Mouse (Mus musculus) brain, adult 2 months (tissue): ENCODE results near the gene Prss16.

Source experiments
- DNase-seq: peaks from one replicate; pipeline ENCODE4 v3.0.0; 2011; ENCODE audit warnings: low read depth, low spot score

Gene Prss16

DNA sequence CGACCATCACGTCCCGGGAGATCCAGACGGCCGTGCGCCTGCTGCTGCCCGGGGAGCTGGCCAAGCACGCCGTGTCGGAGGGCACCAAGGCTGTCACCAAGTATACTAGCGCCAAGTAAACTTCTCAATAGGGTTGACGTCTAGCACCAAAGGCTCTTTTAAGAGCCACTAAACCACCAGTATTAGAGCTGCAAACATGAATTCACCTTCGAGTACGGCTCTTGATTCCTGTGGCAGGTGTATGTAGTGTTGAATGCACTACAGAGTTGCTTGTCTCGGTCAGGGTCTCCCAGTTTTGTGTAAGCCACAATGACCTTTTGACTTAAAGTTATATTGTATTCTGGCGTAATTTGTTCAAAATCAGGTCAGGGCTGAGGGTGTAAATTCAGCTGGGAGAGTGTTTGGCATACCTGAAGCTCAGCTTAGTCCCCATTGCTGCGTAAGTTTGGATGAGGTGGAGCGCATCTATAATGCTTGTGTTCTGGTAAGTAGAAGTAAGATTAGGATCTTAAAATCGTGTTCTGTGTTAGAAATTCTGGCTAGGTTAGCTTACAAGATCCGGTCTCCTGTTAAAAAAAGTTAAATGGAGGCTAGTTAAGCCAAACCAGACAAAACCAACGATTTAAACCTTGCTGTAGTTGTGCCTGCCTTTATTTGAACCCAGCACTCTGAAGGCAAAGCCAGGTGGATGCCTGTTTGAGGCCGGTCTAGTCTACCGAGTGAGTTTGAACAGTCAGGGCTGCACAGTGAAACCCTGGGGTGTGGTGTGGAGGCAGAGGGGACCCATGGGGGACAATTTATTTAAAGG is 26.8 kb upstream of the Prss16 start:
- DNase-seq, result no peak

GRCm38 (mm10) chr13:22035267-22036148 is 26.0 kb upstream of the Prss16 start, which contains the start of the genes Hist1h2ah and Hist1h2bk:
Gene Hist1h2ah (minus strand): TSS chr13:22035568.
Gene Hist1h2bk (plus strand): TSS chr13:22035870.
- DNase-seq, result peak; percentile 97

- no peak for DNase-seq
Measured at GRCm38 (mm10) chr13:22034443-22035266, 25.1 kb upstream of the Prss16 start.

- no peak for DNase-seq
Measured at GRCm38 (mm10) chr13:22033741-22034442, 24.4 kb upstream of the Prss16 start.

GRCm38 (mm10) chr13:22030493-22030892 is 21.0 kb upstream of the Prss16 start:
- peak; percentile 51 for DNase-seq

DNA sequence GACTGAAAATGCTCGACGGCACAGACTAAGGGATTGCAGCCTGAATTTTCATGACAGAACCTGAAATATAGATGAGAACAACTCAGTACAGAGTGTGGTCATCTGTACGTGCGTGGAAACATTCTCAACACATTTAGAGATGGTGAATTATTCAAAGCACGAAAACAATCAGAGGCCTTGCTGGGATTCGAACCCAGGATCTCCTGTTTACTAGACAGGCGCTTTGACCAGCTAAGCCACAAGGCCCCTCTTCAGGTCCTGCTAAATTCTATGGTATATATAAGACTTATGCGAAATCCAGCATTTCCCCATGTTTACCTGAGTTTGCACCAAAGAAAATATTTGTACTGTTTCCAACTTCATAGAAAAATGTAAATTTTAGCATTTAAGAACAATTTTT is 20.4 kb upstream of the Prss16 start:
- peak; percentile 42 for DNase-seq

DNA sequence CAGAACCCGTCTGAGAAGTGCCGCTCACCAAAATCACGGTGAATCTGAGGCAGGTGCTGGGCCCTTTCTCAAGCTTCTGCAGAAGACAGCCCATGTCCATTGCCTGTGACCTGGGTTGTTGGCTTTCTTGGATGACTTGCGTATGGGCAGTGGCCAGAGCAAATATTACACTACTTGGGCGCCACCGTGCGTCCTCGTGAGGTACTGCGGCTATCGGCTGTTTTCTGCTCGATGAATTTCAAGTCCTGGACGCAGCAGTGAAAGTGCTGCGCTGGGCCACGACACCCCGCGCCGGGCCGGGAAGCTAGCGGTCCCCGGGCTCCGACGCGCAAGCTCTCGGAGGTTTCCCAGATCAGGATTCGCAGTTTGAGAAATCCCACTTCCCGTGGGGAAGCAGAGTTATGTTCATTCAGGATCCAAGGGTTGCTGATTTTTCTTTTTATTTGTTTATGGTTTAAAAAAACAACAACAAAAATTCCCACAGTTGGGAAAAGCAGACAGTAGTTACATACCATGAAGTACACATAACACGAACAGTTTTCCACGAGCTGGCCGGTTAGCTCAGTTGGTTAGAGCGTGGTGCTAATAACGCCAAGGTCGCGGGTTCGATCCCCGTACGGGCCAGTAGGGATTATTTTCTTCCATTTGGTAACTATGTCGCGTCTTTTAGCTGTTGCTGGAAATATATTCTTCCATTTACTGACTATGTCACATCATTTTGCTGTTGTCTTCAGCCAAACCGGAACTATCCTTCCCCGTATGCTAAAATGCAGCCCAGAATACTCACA is 19.3 kb upstream of the Prss16 start:
- DNase-seq, result peak; percentile 95

DNA sequence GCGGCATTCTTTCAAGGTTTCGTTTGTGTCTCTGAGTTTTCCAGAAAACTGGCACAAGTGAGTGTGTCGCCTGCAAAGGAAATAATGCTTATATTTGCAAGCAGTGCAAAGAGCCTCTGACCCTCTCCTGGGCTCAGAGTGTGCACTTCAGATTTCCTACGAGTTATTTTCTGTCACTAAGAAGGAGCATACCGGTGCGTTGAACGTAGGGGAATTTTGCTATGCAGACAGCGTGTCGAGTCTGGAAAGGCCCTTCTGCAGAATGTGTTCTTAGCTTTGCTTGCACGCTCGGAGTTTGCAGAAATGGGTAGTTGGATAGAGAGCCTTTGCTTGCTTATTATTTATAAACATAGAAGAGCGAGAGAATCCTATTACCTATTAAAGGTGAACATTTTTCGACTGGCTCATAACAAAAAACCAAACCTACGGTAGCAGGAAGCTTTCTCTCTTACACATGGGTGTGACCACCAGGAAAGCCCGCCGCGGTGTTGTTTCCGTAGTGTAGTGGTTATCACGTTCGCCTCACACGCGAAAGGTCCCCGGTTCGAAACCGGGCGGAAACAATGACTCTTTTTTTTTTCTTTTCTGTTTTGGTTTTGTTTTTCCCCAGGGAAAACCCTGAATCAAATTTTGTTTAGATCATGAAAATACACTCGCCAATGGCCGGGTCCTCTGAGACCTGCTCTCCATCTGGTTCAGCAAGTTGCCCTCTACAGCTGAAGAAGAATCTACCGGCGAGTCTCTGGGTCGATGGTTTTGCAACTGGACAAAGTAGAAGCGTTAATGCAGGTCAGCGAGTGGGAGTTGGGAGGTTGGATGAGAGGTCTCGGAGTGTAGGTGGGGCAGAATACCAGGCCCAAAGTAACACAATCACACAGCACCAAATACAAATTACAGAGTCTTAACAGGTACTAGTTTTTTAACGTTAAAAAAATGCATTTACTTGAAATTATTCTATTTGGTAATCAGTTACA is 16.8 kb upstream of the Prss16 start:
- DNase-seq, result peak; percentile 79

DNA sequence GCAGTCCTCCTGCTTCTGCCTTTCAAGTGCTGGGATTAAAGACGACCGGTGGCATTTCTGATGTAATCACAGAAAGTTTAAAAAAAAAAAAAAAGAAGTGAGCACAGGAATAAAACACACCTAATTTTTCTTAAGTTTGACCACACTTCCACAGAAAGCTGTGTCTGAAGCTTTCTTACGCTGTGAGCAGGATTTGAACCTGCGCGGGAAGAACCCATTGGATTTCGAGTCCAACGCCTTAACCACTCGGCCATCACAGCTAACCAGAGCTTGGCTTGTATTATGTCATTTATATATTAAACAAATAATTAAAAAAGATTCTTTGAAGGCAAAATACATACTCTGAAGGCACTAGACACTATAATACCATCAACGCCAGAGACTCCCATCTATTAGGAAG is 12.7 kb upstream of the Prss16 start:
- peak; percentile 85 for DNase-seq

DNA sequence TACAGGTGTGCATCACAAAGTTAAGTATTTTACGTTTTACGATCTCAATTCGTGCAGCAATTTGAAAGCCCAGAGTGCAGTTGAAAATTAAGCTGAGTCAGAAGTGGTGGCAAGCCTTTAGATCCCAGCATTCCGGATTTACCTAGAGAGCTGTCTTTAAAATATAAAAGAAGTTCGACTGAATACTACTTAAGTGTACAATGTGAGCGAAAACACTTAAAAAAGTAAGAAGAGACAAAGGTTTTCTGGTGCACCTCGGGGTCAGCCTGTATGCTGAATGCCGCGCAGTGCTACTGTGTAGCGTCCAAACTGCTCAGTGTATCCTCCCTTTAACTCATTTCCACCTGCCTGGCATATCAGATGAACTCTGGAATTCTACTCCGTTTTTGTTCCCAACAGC is 12.0 kb upstream of the Prss16 start:
- no peak for DNase-seq

- peak; percentile 20 for DNase-seq
Measured at GRCm38 (mm10) chr13:22020901-22021339, 11.4 kb upstream of the Prss16 start.

DNA sequence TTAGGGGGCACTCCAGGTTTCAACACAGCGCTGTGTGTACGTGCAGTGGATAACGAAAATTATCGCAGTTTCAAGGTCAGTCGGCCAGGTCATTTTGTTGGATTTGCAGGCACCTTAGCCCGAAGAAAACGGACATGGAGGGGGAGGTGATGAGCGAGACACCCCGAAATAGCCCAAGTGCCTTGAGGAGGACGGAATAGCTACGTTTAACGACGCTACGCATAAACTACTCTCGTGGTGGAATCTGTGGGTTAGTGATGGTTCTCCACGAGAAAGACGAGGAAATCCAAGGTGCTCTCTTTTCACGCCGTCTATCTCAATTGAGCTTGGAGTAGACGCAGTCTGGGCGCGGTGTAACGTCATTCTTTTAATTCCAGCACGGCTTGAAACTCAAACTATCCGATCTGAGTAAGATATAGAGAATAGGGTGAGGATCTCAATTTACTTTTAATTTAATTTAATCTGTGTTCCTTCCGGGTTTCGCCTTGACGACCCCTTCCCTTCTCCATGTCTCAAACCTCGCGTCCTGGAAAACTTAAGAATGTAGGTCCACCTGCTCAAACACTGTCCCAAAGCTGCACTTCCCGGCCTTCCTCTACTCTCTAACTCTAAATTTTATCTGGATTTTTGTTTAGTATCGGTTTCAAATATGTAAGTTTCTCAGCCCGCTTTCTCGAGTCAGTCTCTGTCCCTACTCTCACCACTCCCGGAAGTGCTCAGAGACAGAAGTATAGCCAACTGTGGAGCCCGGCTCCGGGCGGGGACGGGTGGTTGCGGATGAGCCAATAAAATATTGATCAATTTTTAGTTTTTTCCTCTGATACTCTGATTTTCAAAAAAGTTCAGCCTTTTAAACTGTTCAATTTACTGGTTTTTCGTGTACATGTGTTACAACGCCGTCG is 10.6 kb upstream of the Prss16 start:
- no peak for DNase-seq

- DNase-seq, result peak; percentile 74
Measured at GRCm38 (mm10) chr13:22015479-22016450, 6.2 kb upstream of the Prss16 start.

DNA sequence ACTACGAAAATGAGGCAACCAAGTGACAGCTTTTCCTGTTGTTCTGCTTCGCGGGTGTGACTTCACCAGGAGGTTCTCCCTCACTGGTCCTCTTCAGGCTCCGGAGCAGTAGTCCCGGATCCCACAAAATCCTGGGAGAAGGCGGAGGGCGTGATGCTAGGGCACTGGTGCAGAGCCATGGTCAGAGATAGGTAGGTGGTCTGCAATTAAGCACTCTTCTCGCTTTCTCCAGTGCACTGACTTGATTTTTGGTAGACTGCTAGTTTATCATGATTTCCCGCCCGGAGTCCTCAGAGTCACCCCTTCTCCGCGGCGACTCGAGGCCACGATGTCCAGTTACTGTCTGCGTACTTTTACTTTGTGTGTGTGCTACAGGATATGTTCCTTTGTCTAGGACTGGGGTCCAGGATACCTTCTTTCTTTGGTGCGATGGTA is 4.9 kb upstream of the Prss16 start:
- no peak for DNase-seq

- DNase-seq, result no peak
Measured at GRCm38 (mm10) chr13:22013716-22014115, 4.2 kb upstream of the Prss16 start.

GRCm38 (mm10) chr13:22008707-22009106 is 835 bp downstream of the Prss16 start:
- no peak for DNase-seq

- DNase-seq, result no peak
Measured at GRCm38 (mm10) chr13:22007872-22008271, 1.7 kb downstream of the Prss16 start.
